Mouse (Mus musculus) frontal cortex, adult (tissue): Measurements from ENCODE around the gene Ruvbl2.

ENCODE experiments used
- ATAC-seq: cut with Nextera tagmentation; 2 replicates; pipeline ENCODE4 v1.9.2; 2017; ENCODE audit warnings: mild to moderate bottlenecking, moderate library complexity, mixed read lengths; ENCODE audit not compliant: low TSS enrichment

Gene Ruvbl2

GRCm38 (mm10) chr7:45433835-45434202, 4.1 kb downstream of the Ruvbl2 start:
- no peak for ATAC-seq

GRCm38 (mm10) chr7:45426556-45426955, 11.3 kb downstream of the Ruvbl2 start:
- ATAC-seq, result no peak

GRCm38 (mm10) chr7:45421194-45421593, 16.7 kb downstream of the Ruvbl2 start:
- no peak for ATAC-seq

GRCm38 (mm10) chr7:45420615-45420919, 17.3 kb downstream of the Ruvbl2 start, which contains the start of gene Lhb:
Gene Lhb, plus strand, starts transcription at chr7:45420820.
- ATAC-seq, result no peak

GRCm38 (mm10) chr7:45419859-45420614, 17.9 kb downstream of the Ruvbl2 start:
- no peak for ATAC-seq

- ATAC-seq, result no peak
Measured at GRCm38 (mm10) chr7:45417962-45418492, 19.9 kb downstream of the Ruvbl2 start.

- peak; percentile 62; the same call in 1 of the 2 replicates for ATAC-seq
Measured at GRCm38 (mm10) chr7:45415636-45416035, 22.3 kb downstream of the Ruvbl2 start.

GRCm38 (mm10) chr7:45414740-45415224, 23.1 kb downstream of the Ruvbl2 start:
- ATAC-seq, result no peak

GRCm38 (mm10) chr7:45413864-45414739, 23.8 kb downstream of the Ruvbl2 start:
- ATAC-seq, result no peak

GRCm38 (mm10) chr7:45413113-45413863, 24.6 kb downstream of the Ruvbl2 start, which contains the start of gene Ntf5:
Gene Ntf5, plus strand, starts transcription at chr7:45413695.
- no peak for ATAC-seq

- ATAC-seq, result no peak
Measured at GRCm38 (mm10) chr7:45412421-45412820, 25.5 kb downstream of the Ruvbl2 start.

- ATAC-seq, result no peak
Measured at GRCm38 (mm10) chr7:45409497-45410163, 28.3 kb downstream of the Ruvbl2 start.

- no peak for ATAC-seq
Measured at GRCm38 (mm10) chr7:45408949-45409348, 28.9 kb downstream of the Ruvbl2 start.

- no peak for ATAC-seq
Measured at GRCm38 (mm10) chr7:45408351-45408750, 29.5 kb downstream of the Ruvbl2 start.

GRCm38 (mm10) chr7:45407836-45408235, 30.1 kb downstream of the Ruvbl2 start:
- no peak for ATAC-seq

GRCm38 (mm10) chr7:45406157-45407156, 31.4 kb downstream of the Ruvbl2 start:
- no peak for ATAC-seq

GRCm38 (mm10) chr7:45405091-45406075, 32.5 kb downstream of the Ruvbl2 start, which contains the start of gene Kcna7:
Gene Kcna7, plus strand, starts transcription at chr7:45405653.
- peak; percentile 50; the same call in 1 of the 2 replicates for ATAC-seq

GRCm38 (mm10) chr7:45403532-45404261, 34.2 kb downstream of the Ruvbl2 start:
- ATAC-seq, result no peak
